Mouse (Mus musculus): ENCODE data around the gene Cox11.

Cox11 gene

GRCm38 (mm10) chr11:90665161-90665560, 27.2 kb downstream of the Cox11 start:
- DNase-seq = no peak

GRCm38 (mm10) chr11:90666144-90666757, 28.3 kb downstream of the Cox11 start:
- DNase-seq = no peak

GRCm38 (mm10) chr11:90666916-90667315, 28.9 kb downstream of the Cox11 start:
- DNase-seq = no peak

- DNase-seq = no peak
Observed at GRCm38 (mm10) chr11:90667325-90667724, 29.4 kb downstream of the Cox11 start.

- DNase-seq = no peak
Observed at GRCm38 (mm10) chr11:90675479-90676110, 37.6 kb downstream of the Cox11 start.

GRCm38 (mm10) chr11:90677027-90677426, 39.1 kb downstream of the Cox11 start:
- DNase-seq = no peak

GRCm38 (mm10) chr11:90677771-90678288, 39.9 kb downstream of the Cox11 start:
- DNase-seq = no peak

- no peak for DNase-seq
Observed at GRCm38 (mm10) chr11:90678582-90678981, 40.6 kb downstream of the Cox11 start.

- DNase-seq = no peak
Observed at GRCm38 (mm10) chr11:90681171-90681570, 43.2 kb downstream of the Cox11 start.

- no peak for DNase-seq
Observed at GRCm38 (mm10) chr11:90684765-90685164, 46.8 kb downstream of the Cox11 start.

- DNase-seq = no peak
Observed at GRCm38 (mm10) chr11:90685196-90685595, 47.2 kb downstream of the Cox11 start.

GRCm38 (mm10) chr11:90686287-90687025, 48.5 kb downstream of the Cox11 start:
- peak; percentile 7 to 18 for DNase-seq

- DNase-seq = no peak
Observed at GRCm38 (mm10) chr11:90687040-90687439, 49.1 kb downstream of the Cox11 start.

GRCm38 (mm10) chr11:90687460-90688416, 49.8 kb downstream of the Cox11 start, which contains the start of gene Tom1l1:
Gene Tom1l1 (minus strand): TSS chr11:90688366.
- DNase-seq = peak; percentile 77 to 83

- no peak for DNase-seq
Observed at GRCm38 (mm10) chr11:90690361-90690760, 52.4 kb downstream of the Cox11 start.

GRCm38 (mm10) chr11:90694206-90694605, 56.2 kb downstream of the Cox11 start:
- no peak for DNase-seq
